Comparison of ENCODE assay signal across 16 mouse cellular contexts in the genomic region with DNA sequence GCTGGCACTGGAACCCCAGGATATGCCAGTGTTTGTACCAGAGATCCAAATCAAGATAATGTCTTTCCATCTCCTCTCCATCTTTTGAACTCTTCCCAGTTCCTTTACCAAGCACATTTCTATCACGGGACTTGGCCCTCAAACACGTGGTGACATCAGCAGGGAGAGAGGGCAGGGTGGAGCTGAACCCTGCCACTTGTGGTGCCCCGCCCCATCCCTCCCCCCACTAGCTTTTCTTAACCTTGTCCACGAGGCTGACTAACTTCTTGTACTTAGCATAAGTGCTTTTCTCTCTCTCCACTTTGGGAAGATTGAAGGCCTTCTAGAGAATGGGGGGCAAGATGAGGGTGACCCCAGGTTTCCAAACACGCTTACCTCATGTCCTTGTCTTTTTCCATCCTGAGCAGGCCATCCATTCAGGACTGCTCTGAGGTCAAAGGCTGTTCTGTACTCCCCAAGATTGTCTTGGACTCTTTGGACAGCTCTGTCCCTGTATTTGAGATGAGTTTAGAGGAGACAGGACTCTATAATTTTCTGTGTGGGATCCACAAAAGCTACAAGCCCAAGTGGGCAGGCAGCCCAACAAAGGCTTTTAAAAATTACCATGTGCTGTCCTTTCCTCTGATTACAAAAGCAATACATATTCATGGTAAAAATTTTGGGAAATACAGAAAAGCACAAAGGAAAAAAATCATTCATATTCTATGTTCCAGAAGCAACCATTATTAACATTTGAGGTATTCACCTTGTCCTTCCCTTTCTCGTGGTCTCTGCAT.
DNase-seq lines count a peak whose midpoint lies in the region.
"Had no signal": no experiment of that assay in that cellular context is flagged by ENCODE, and none has a peak within 500 bp of the region (broad histone marks: within the 10 kb centered on the region; RNA-seq: fewer than 3 reads in every experiment).

No protein-coding gene starts in this region.

- DNase-seq in layer of hippocampus, adult 9-11 months = peak; percentile 31
- DNase-seq in layer of hippocampus, postnatal 10 days (ENCODE audit: low spot score in 2 of 2) = no peak
- DNase-seq in right cerebral cortex, postnatal 10 days (ENCODE audit: low spot score in 2 of 2) = peak; percentile 50 to 65
- no peak for DNase-seq in right cerebral cortex, adult 2 months (ENCODE audit: low spot score in 2 of 2)
- DNase-seq in adrenal gland, postnatal 14 days = no peak
- DNase-seq: adrenal gland, adult 8-10 months; adrenal gland, postnatal 25 days; B cell, adult 2 months; cerebellum, adult 11 months; cerebellum, adult 18-20 months; cerebellum, adult 8-10 months; cerebellum, adult 9-11 months; cerebellum, postnatal 14 days; cerebellum, postnatal 36 days; embryo, embryonic 11 days; forebrain, postnatal 0 days had no signal

Comparison
In these comparisons a context has a peak if more than half of its experiments do, and no peak if none do; other contexts are left out.
1. DNase-seq: peak in layer of hippocampus, adult 9-11 months (single experiment) and right cerebral cortex, postnatal 10 days (2 of 2); none in layer of hippocampus, postnatal 10 days (0 of 2), right cerebral cortex, adult 2 months (0 of 2) and adrenal gland, postnatal 14 days (single experiment).